Mouse (Mus musculus): ENCODE data around the gene Gm42372. TPM values are rescaled to one million over a fixed set of nuclear protein-coding genes. Genes with fewer than 3 reads are reported as not detected.

The Gm42372 gene
- polyA plus RNA-seq, 1 experiment from 2014 or later: 1.8 TPM

DNA sequence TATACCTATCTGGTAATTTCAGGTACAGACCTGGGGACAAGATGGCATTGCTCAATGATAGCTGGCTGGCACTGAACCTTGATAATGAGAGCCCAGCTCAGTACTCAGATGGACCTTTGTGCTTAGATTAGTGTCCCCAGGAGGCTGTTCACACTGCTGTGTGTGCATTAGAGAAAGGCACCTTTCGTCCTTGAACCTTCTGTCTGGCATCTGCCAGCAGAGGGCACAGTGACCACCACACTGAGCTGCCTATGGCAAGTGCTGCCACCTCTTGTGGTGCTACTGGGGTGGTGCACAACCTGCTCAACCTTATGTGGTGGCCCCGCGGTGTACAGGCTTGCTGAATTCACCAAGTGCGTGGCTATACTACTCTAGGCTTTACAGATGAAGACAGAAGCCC lies 24.4 kb downstream of the Gm42372 start:
- 90% methylated on average over 4 of the region's 4 CpGs for WGBS
- Histone ChIP-seq H3K4me3 (ENCODE audit: low read depth, low read length) (no peak overlapping the region), H3K9me3 (ENCODE audit: control insufficient read depth, low read length) (no peaks in the 10 kb centered on the region), H3K27me3 (ENCODE audit: control insufficient read depth, insufficient read depth, low read length) (no peaks in the 10 kb centered on the region), H3K27ac (ENCODE audit: low read depth, low read length) (no peak overlapping the region), H3K9ac (ENCODE audit: low read length) (no peak overlapping the region), H3K36me3 (ENCODE audit: control insufficient read depth, insufficient read depth, low read length) (peaks cover 22% of the 10 kb centered on the region), H3K4me1 (replicated peaks; ENCODE audit: control insufficient read depth, insufficient read depth, low read length) (no peaks in the 10 kb centered on the region), H3K4me2 (ENCODE audit: low read depth, low read length, severe bottlenecking) (no peak overlapping the region)
- DNase-seq (ENCODE audit: low spot score): no peak
- ATAC-seq (replicated peaks; ENCODE audit: low FRiP score): no peak

DNA sequence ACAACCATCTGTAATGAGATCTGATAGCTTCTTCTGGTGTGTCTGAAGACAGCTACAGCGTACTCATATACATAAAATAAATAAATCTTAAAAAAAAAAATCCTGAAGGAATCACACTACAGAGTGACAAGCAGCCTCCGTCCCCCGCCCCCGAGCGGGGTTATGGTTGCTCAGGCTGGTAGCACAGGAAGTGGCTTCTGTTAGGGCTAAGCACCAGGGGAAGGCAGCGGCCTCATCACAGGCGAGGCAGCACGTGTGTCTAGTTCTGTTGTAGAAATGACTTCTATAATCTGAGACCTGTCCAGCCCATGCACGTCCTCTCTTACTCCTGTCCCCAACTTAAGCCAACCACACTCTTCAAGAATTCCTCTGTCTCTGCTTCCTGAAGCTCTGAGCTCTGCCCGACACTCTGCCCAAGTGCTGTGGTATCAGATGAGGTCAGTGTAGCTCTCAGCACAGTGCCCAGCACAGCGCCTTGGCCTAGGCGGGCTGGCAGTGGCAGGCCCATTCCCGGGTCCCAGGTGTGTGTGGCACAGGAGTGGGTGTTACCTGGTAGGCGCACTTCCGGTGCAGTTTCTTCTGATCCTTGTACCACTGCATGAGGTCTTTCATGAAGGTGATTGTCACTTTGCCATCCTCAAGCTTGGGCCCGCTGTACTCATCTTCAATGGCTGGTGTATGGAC lies 26.6 kb downstream of the Gm42372 start:
- DNase-seq (ENCODE audit: low spot score): no peak
- H3K27me3 ChIP-seq (ENCODE audit: control insufficient read depth, insufficient read depth, low read length): no peaks in the 10 kb centered on the region
- H3K9me3 ChIP-seq (ENCODE audit: control insufficient read depth, low read length): no peaks in the 10 kb centered on the region
- H3K4me1 ChIP-seq (replicated peaks; ENCODE audit: control insufficient read depth, insufficient read depth, low read length): no peaks in the 10 kb centered on the region
- peaks cover 29% of the 10 kb centered on the region for H3K36me3 ChIP-seq (ENCODE audit: control insufficient read depth, insufficient read depth, low read length)
- H3K4me2 ChIP-seq (ENCODE audit: low read depth, low read length, severe bottlenecking): no peak overlapping the region
- H3K9ac ChIP-seq (ENCODE audit: low read length): no peak overlapping the region
- no peak overlapping the region for H3K27ac ChIP-seq (ENCODE audit: low read depth, low read length)
- H3K4me3 ChIP-seq (ENCODE audit: low read depth, low read length): no peak overlapping the region
- no peak for ATAC-seq (replicated peaks; ENCODE audit: low FRiP score)
- WGBS: 94% methylated on average over 16 of the region's 16 CpGs

DNA sequence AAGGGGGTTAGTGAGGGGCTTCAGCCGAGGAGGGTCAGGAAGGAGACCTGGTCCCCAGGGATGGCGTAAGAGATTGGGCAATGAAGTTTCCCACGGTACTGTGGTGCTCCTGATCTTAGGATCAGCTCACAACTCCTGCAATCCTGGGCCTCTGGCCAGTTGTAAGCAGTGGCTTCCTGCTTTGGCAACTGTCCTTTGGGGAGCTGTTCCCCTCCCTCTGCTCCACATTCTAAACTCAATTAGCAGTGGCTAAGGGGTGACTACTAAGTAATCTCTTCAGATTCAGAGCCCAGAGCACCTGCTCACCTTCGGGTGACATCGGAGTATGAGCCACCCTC lies 27.1 kb downstream of the Gm42372 start:
- Histone ChIP-seq H3K27me3 (ENCODE audit: control insufficient read depth, insufficient read depth, low read length) (no peaks in the 10 kb centered on the region), H3K9ac (ENCODE audit: low read length) (no peak overlapping the region)

DNA sequence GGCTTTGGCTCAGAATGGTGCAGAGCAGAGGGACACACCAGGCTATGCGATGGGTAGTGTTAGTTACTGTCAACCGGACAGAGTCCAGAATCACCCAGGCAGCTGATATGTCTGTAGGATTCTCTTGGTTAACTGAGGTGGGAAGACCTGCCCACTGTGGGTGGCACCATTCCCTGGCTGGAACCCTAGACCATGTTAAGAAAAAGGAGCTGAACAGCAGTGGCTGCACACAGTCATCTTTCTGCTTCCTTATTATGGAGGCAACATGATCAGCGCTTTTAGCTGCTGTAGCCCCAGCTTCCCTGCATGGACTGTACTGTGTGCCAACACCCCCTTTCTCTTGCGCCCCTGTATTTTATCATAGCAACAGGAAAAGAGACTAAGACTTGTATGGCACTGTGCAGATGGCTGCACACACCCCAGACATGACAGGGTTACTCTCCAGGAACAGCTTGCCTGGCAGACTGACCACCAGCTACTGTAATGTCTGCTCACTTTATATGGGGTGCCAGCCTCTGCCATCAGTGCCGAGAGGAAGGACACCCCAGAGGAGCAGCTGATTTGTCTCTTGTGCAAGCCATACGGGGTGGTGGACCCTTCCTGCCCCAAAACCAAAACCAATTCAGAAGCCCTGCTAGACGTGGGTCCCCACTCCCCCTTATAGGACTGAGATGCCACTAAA lies 29.2 kb downstream of the Gm42372 start:
- DNase-seq (ENCODE audit: low spot score): no peak
- Histone ChIP-seq H3K9ac (ENCODE audit: low read length) (no peak overlapping the region), H3K4me1 (replicated peaks; ENCODE audit: control insufficient read depth, insufficient read depth, low read length) (no peaks in the 10 kb centered on the region)

More for the DNA sequence above, 27.1 kb downstream of the Gm42372 start:
- DNase-seq (ENCODE audit: low spot score): no peak
- 98% methylated on average over 5 of the region's 5 CpGs for WGBS
- Histone ChIP-seq H3K27ac (ENCODE audit: low read depth, low read length) (no peak overlapping the region), H3K36me3 (ENCODE audit: control insufficient read depth, insufficient read depth, low read length) (peaks cover 33% of the 10 kb centered on the region), H3K4me1 (replicated peaks; ENCODE audit: control insufficient read depth, insufficient read depth, low read length) (no peaks in the 10 kb centered on the region), H3K4me2 (ENCODE audit: low read depth, low read length, severe bottlenecking) (no peak overlapping the region), H3K9me3 (ENCODE audit: control insufficient read depth, low read length) (no peaks in the 10 kb centered on the region), H3K4me3 (ENCODE audit: low read depth, low read length) (no peak overlapping the region)
- ATAC-seq (replicated peaks; ENCODE audit: low FRiP score): no peak

DNA sequence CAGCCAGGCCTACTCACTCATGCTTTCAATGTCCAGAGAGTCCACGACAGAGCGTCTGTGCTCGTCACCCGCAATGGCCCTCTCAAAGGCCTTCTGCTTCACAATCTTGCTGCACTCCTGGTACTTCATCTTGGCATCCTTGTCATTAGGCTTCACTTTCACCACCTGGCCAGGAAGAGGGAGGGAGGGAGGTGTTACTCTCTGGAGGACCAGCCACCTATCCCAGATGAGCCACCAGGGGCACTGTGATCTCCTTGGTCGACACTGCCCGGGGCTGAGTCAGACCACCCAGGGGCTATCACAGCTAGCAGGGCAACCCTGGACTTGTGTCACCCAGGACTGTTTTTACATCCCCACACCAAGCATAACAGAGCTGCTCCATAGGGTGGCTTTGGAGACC lies 32.5 kb downstream of the Gm42372 start:
- no peak overlapping the region for H3K4me2 ChIP-seq (ENCODE audit: low read depth, low read length, severe bottlenecking)
- no peak overlapping the region for H3K27ac ChIP-seq (ENCODE audit: low read depth, low read length)
- H3K4me3 ChIP-seq (ENCODE audit: low read depth, low read length): no peak overlapping the region
- no peaks in the 10 kb centered on the region for H3K4me1 ChIP-seq (replicated peaks; ENCODE audit: control insufficient read depth, insufficient read depth, low read length)
- H3K36me3 ChIP-seq (ENCODE audit: control insufficient read depth, insufficient read depth, low read length): peaks cover 32% of the 10 kb centered on the region; the same call in 1 of the 2 replicates
- DNase-seq (ENCODE audit: low spot score) (no peak), ATAC-seq (replicated peaks; ENCODE audit: low FRiP score) (no peak)
- no peaks in the 10 kb centered on the region for H3K9me3 ChIP-seq (ENCODE audit: control insufficient read depth, low read length)
- no peak overlapping the region for H3K9ac ChIP-seq (ENCODE audit: low read length)
- no peaks in the 10 kb centered on the region for H3K27me3 ChIP-seq (ENCODE audit: control insufficient read depth, insufficient read depth, low read length)
- WGBS: 83% methylated on average over 6 of the region's 6 CpGs

More for the DNA sequence above, 29.2 kb downstream of the Gm42372 start:
- H3K4me3 ChIP-seq (ENCODE audit: low read depth, low read length): no peak overlapping the region
- peaks cover 22% of the 10 kb centered on the region; the same call in 1 of the 2 replicates for H3K36me3 ChIP-seq (ENCODE audit: control insufficient read depth, insufficient read depth, low read length)
- no peak overlapping the region for H3K27ac ChIP-seq (ENCODE audit: low read depth, low read length)
- ATAC-seq (replicated peaks; ENCODE audit: low FRiP score): no peak
- 92% methylated on average over 7 of the region's 7 CpGs for WGBS
- no peak overlapping the region for H3K4me2 ChIP-seq (ENCODE audit: low read depth, low read length, severe bottlenecking)
- H3K9me3 ChIP-seq (ENCODE audit: control insufficient read depth, low read length): no peaks in the 10 kb centered on the region
- no peaks in the 10 kb centered on the region for H3K27me3 ChIP-seq (ENCODE audit: control insufficient read depth, insufficient read depth, low read length)

DNA sequence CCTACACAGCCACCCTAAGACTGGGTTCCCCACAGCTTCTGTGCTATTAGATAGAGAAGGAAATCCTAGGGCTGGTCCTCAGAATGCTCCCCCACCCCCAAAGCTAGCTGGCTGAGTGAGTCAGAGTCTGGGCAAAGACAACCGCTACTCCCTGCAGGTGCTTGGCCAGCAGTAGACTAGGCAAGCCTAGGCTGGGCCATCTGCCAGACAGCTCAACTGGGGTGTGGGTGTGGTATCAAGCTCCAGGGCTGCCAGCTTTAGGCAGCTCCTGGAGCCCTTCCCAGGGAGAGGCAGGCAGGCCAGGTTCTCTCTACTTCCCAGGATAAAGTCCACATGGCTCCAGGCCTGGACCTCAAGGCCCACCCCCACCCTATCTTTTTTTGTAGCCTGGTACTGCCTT lies 34.1 kb downstream of the Gm42372 start:
- no peaks in the 10 kb centered on the region for H3K27me3 ChIP-seq (ENCODE audit: control insufficient read depth, insufficient read depth, low read length)
- no peak overlapping the region for H3K9ac ChIP-seq (ENCODE audit: low read length)
- no peaks in the 10 kb centered on the region for H3K4me1 ChIP-seq (replicated peaks; ENCODE audit: control insufficient read depth, insufficient read depth, low read length)
- DNase-seq (ENCODE audit: low spot score): no peak
- WGBS: 80% methylated on average over 1 of the region's 1 CpGs
- H3K36me3 ChIP-seq (ENCODE audit: control insufficient read depth, insufficient read depth, low read length): peaks cover 35% of the 10 kb centered on the region; the same call in 1 of the 2 replicates
- H3K27ac ChIP-seq (ENCODE audit: low read depth, low read length): no peak overlapping the region
- H3K9me3 ChIP-seq (ENCODE audit: control insufficient read depth, low read length): no peaks in the 10 kb centered on the region
- no peak overlapping the region for H3K4me3 ChIP-seq (ENCODE audit: low read depth, low read length)
- H3K4me2 ChIP-seq (ENCODE audit: low read depth, low read length, severe bottlenecking): no peak overlapping the region
- ATAC-seq (replicated peaks; ENCODE audit: low FRiP score): no peak

DNA sequence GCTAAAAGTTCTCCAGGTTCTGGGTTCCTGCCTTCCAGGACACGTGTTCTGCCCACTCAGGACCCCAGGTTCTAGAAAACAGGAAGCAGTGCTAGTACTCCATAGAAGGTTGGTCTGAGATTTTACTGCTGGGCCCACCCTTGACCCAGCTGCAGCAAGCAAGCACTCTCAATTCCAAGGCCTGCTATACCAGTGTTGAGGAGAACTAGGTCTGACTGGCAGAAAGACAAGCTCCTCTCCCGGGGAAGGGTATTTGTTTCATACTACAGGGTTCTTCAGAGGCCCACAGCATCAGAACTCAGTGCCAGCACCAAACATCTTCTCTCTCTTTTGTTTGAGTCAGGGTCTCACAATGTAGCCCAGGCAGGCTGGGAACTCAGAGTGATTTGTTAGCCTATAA lies 35.0 kb downstream of the Gm42372 start:
- Histone ChIP-seq H3K4me1 (replicated peaks; ENCODE audit: control insufficient read depth, insufficient read depth, low read length) (no peaks in the 10 kb centered on the region), H3K9ac (ENCODE audit: low read length) (no peak overlapping the region), H3K4me3 (ENCODE audit: low read depth, low read length) (no peak overlapping the region), H3K36me3 (ENCODE audit: control insufficient read depth, insufficient read depth, low read length) (peaks cover 35% of the 10 kb centered on the region; the same call in 1 of the 2 replicates), H3K27ac (ENCODE audit: low read depth, low read length) (no peak overlapping the region), H3K9me3 (ENCODE audit: control insufficient read depth, low read length) (no peaks in the 10 kb centered on the region), H3K4me2 (ENCODE audit: low read depth, low read length, severe bottlenecking) (no peak overlapping the region), H3K27me3 (ENCODE audit: control insufficient read depth, insufficient read depth, low read length) (no peaks in the 10 kb centered on the region)
- no peak for ATAC-seq (replicated peaks; ENCODE audit: low FRiP score)
- DNase-seq (ENCODE audit: low spot score): no peak
- 93% methylated on average over 2 of the region's 2 CpGs for WGBS

DNA sequence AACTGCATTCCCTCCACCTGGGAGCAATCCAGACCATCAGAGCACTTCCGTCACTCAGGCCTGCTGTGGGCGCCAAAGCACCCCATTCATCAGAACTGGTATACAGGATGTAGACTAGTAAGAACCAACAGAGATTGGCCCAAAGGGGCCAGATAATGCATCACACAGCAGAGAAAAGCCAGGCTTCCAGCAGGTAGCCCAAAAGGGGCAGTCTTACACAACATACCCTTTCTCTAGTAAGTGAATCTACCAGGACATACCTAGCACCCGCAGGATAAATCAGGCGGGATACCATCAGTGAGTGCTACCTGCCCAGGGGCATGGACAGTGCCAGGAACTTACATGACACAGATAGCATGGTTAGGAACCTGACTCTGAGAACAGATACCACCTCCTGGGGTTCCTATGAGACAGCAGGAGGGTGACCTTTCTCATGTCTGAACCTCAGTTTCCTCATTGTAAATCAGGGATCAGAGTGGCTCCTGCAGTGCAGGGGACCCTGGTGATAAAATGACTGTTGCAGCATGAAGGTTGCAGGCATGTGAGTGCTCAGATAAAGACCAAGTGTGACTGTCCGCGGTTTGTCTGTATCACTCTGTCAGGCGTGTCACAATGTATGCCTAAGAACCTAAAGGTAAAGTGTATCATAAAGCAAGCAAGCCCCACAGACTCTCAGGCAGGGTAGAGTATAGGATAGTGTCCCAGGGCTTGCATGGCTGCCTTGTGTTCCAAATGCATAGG lies 36.7 kb downstream of the Gm42372 start:
- H3K4me1 ChIP-seq (replicated peaks; ENCODE audit: control insufficient read depth, insufficient read depth, low read length): 0 out of 2 replicates have a peak, but pooled peaks cover 3% of the 10 kb centered on the region
- 93% methylated on average over 7 of the region's 7 CpGs for WGBS
- H3K4me2 ChIP-seq (ENCODE audit: low read depth, low read length, severe bottlenecking): no peak overlapping the region
- no peak overlapping the region for H3K27ac ChIP-seq (ENCODE audit: low read depth, low read length)
- no peak overlapping the region for H3K9ac ChIP-seq (ENCODE audit: low read length)
- ATAC-seq (replicated peaks; ENCODE audit: low FRiP score) (no peak), DNase-seq (ENCODE audit: low spot score) (no peak)
- H3K27me3 ChIP-seq (ENCODE audit: control insufficient read depth, insufficient read depth, low read length): no peaks in the 10 kb centered on the region
- H3K4me3 ChIP-seq (ENCODE audit: low read depth, low read length): no peak overlapping the region
- H3K9me3 ChIP-seq (ENCODE audit: control insufficient read depth, low read length): no peaks in the 10 kb centered on the region
- H3K36me3 ChIP-seq (ENCODE audit: control insufficient read depth, insufficient read depth, low read length): peaks cover 24% of the 10 kb centered on the region; the same call in 1 of the 2 replicates
